Mouse (Mus musculus) hematopoietic stem cell, adult 5-6 weeks (primary cell): ENCODE results near the gene Adora3. TPM values are rescaled to one million over a fixed set of nuclear protein-coding genes. Genes with fewer than 3 reads are reported as not detected.

Experiments used
- total RNA-seq: library from RNA; stranded (forward); fragments of 172-1452, 232-1000 nt; gene quantifications from 2 replicates; pipeline ENCODE4 v1.2.3, GENCODE M21; 2017

Adora3 gene
- total RNA-seq, 1 experiment from 2014 or later: not detected

Other genes starting within 250 kb of the Adora3 start
- 41.8 and 51.4 TPM in 2 replicates for gene Ddx20, start 183.3 kb upstream of the Adora3 start, total RNA-seq
- 0.30 TPM in 1 of 2 replicates, not detected in the other for gene Inka2, start 166.3 kb upstream of the Adora3 start, total RNA-seq
- gene Rap1a, start 69.5 kb upstream of the Adora3 start, total RNA-seq: 130 and 153 TPM in 2 replicates
- 1.8 TPM in 1 of 2 replicates, not detected in the other for gene Tmigd3, start within 50 bp of the Adora3 start, total RNA-seq
- 3.9 and 7.4 TPM in 2 replicates for gene I830077J02Rik, start 61.8 kb downstream of the Adora3 start, total RNA-seq
- 40.0 and 44.0 TPM in 2 replicates for gene Wdr77, start 88.5 kb downstream of the Adora3 start, total RNA-seq
- 347 and 404 TPM in 2 replicates for gene Atp5f1, start 89.2 kb downstream of the Adora3 start, total RNA-seq
- 0.55 and 3.2 TPM in 2 replicates for gene Ovgp1, start 102.9 kb downstream of the Adora3 start, total RNA-seq
- gene Pifo, start 143.8 kb downstream of the Adora3 start, total RNA-seq: not detected in 2 replicates
- 2.5 and 5.3 TPM in 2 replicates for gene Chil5, start 162.0 kb downstream of the Adora3 start, total RNA-seq
- 0.69 TPM in 1 of 2 replicates, not detected in the other for gene Chia1, start 242.4 kb downstream of the Adora3 start, total RNA-seq